Mouse (Mus musculus): ENCODE data around the gene Il1rl1. TPM values are rescaled to one million over a fixed set of nuclear protein-coding genes. Genes with fewer than 3 reads are reported as not detected.

The Il1rl1 gene
- total RNA-seq, 2 experiments from 2014 or later: 0.14 to 0.18 TPM

Other genes with a start within 250 kb of the Il1rl1 start
- gene Il1r1, start 204.5 kb upstream of the Il1rl1 start, total RNA-seq (2021): 1 to 10 TPM; 2.3 to 3.0 TPM
- gene Il1rl2, start 105.0 kb upstream of the Il1rl1 start, total RNA-seq (2021): under 1 TPM; 0.46 to 0.73 TPM
- not detected for gene Il18r1, start 36.0 kb downstream of the Il1rl1 start, total RNA-seq (2021)
- not detected for gene Il18rap, start 85.8 kb downstream of the Il1rl1 start, total RNA-seq (2021)
- 1 to 10 TPM in 1 of 2 experiments, under 1 TPM in 1; 0.89 to 1.1 TPM for gene Slc9a4, start 150.5 kb downstream of the Il1rl1 start, total RNA-seq (2021)